Mouse (Mus musculus): Measurements from ENCODE around the gene Anapc5. TPM values are rescaled to one million over a fixed set of nuclear protein-coding genes. Genes with fewer than 3 reads are reported as not detected.

The Anapc5 gene
- 135 and 156 TPM in 2 replicates for polyA plus RNA-seq (2012; rRNA removed)
- 219 and 229 TPM in 2 replicates for polyA plus RNA-seq (2014; fragmentation: Nextera tagmentation; extraction: Ambion mirVana)

DNA sequence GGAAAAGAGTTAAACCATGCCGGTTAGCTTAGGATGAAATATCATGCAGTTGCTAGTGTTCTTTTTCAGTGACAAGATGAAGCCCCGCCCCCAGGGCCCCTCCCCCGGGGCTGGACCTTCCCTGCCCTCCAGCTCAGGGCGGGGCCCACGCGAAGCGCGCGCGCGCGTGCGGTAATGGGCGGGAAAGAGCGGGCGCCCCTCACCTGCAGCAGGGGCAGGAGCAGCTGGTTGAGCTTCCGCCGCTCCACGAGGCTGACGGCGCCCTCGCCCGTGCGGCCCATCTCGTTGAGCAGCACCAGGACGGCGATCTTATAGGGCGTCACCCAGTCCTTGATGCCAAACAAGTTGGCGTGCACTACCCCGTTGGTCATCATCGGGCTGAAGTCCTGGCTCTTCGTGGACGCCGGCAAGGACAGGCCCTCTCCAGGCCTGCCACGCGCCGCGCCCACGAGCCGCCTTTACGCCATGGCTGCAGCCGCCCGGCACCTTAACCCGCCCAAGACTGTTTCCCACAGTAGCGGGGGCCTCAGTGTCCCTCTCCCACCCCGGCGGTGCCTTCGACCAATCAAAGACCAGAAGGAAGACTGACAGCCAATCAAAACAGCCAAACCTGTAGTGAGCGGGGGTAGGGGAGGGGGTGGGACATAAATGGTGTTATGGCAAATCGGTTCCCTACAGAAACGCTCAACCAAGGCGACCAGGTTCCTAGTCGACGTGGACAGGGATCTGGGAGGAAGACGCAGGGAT, at the start of gene Anapc5:
Gene Anapc5, minus strand, starts transcription at position 563 of the 747 bp plus-strand sequence.
- Histone ChIP-seq H3K9ac (replicated peaks) (peak within 1 kb of the TSS; percentile 85), H3K27ac (peak within 1 kb of the TSS; percentile 88), H3K9me3 (ENCODE audit: control insufficient read depth, low read length) (no peaks in the 10 kb centered on the region), H3K4me2 (ENCODE audit: low read depth) (peak within 1 kb of the TSS; percentile 69), H3K4me1 (replicated peaks; ENCODE audit: control insufficient read depth in 2 of 2, insufficient read depth in 2 of 2, low read length in 1 of 2) (peaks cover 18 to 20% of the 10 kb centered on the region in 2 experiments), H3K4me3 (ENCODE audit: insufficient read depth in 1 of 2, low read depth in 2 of 2, low read length in 2 of 2) (peak within 1 kb of the TSS; percentile 78 to 81), H3K36me3 (replicated peaks; ENCODE audit: control insufficient read depth, insufficient read depth, low read depth) (peaks cover 33% of the 10 kb centered on the region), H3K27me3 (ENCODE audit: control insufficient read depth, insufficient read depth, low read length) (no peaks in the 10 kb centered on the region)
- ATAC-seq (ENCODE audit: insufficient read depth) = peak; percentile 100
- TF ChIP-seq CTCF (IDR thresholded peaks at IDR 0.05; ENCODE audit: low read depth) = no peak
- TF ChIP-seq EP300 (IDR thresholded peaks at IDR 0.05; ENCODE audit: low read depth) = peak; percentile 31; the same call in 1 of the 2 replicates
- DNase-seq (ENCODE audit: low read depth in 3 of 3, low spot score in 3 of 3) = peak; percentile 97 to 98 (median 97)
- under 1% methylated on average over 55 of the region's 55 CpGs for WGBS (ENCODE audit: insufficient replicate concordance)

GRCm38 (mm10) chr5:122863053-122863452, 41.9 kb upstream of the Anapc5 start:
- Histone ChIP-seq H3K9ac (replicated peaks) (no peak overlapping the region), H3K9me3 (ENCODE audit: control insufficient read depth, low read length) (no peaks in the 10 kb centered on the region), H3K36me3 (replicated peaks; ENCODE audit: control insufficient read depth, insufficient read depth, low read depth) (peaks cover 16% of the 10 kb centered on the region), H3K4me1 (replicated peaks; ENCODE audit: control insufficient read depth in 2 of 2, insufficient read depth in 2 of 2, low read length in 1 of 2) (0 out of 4 replicates have a peak, but pooled peaks cover 0 to 2% of the 10 kb centered on the region in 2 experiments), H3K27me3 (ENCODE audit: control insufficient read depth, insufficient read depth, low read length) (no peaks in the 10 kb centered on the region), H3K4me3 (ENCODE audit: insufficient read depth in 1 of 2, low read depth in 2 of 2, low read length in 2 of 2) (no peak overlapping the region), H3K27ac (no peak overlapping the region), H3K4me2 (ENCODE audit: low read depth) (no peak overlapping the region)
- ATAC-seq (ENCODE audit: insufficient read depth) (no peak), DNase-seq (ENCODE audit: low read depth in 3 of 3, low spot score in 3 of 3) (no peak)
- 65% methylated on average over 2 of the region's 2 CpGs for WGBS (ENCODE audit: insufficient replicate concordance)
- TF ChIP-seq CTCF (IDR thresholded peaks at IDR 0.05; ENCODE audit: low read depth) (no peak), EP300 (IDR thresholded peaks at IDR 0.05; ENCODE audit: low read depth) (no peak)

DNA sequence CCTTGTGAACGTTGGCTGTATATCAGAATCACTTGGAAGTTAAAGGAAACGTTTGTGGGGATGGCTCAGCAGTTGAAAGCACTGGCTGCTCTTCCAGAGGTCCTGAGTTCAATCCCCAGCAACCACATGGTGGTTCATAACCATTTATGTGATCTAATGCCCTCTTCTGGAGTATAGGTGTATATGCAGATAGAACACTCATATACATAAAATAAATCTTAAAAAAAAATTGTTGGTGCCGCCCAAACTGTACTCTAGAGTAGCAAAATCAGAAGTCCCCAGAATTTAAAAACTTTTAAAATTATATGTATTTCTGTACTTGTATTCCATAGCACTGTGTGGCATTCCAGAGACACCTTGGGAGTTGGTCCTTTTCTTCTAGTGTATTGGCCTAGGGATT, 34.7 kb upstream of the Anapc5 start:
- Histone ChIP-seq H3K4me3 (ENCODE audit: insufficient read depth in 1 of 2, low read depth in 2 of 2, low read length in 2 of 2) (no peak overlapping the region), H3K4me1 (replicated peaks; ENCODE audit: control insufficient read depth in 2 of 2, insufficient read depth in 2 of 2, low read length in 1 of 2) (peaks cover 7 to 9% of the 10 kb centered on the region in 2 experiments), H3K27me3 (ENCODE audit: control insufficient read depth, insufficient read depth, low read length) (no peaks in the 10 kb centered on the region), H3K9me3 (ENCODE audit: control insufficient read depth, low read length) (no peaks in the 10 kb centered on the region), H3K27ac (no peak overlapping the region), H3K4me2 (ENCODE audit: low read depth) (no peak overlapping the region), H3K36me3 (replicated peaks; ENCODE audit: control insufficient read depth, insufficient read depth, low read depth) (no peaks in the 10 kb centered on the region), H3K9ac (replicated peaks) (no peak overlapping the region)
- WGBS (ENCODE audit: insufficient replicate concordance) = 39% methylated on average over 3 of the region's 3 CpGs
- TF ChIP-seq EP300 (IDR thresholded peaks at IDR 0.05; ENCODE audit: low read depth) (no peak), CTCF (IDR thresholded peaks at IDR 0.05; ENCODE audit: low read depth) (no peak)
- DNase-seq (ENCODE audit: low read depth in 3 of 3, low spot score in 3 of 3) (no peak), ATAC-seq (ENCODE audit: insufficient read depth) (no peak)

DNA sequence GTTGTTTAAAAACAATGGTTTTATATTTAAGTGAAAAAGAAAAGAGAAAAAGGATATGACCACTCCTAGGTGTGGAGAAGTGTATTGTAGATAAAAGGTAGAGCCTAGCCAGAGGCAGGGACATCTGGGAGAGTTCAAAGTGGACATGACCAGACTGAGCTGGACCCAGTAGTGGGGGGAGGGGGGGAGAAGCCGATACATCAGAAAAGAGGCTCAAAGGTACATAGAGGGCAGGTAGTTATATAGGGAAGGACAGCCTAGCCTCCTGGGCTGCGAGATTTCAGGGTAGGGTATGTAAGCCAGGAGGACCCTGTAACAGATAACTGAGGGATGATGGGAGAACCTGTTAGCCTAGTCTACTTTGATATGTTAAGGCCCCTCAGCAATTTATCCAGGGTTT, 31.5 kb upstream of the Anapc5 start:
- Histone ChIP-seq H3K4me3 (ENCODE audit: insufficient read depth in 1 of 2, low read depth in 2 of 2, low read length in 2 of 2) (no peak overlapping the region), H3K9me3 (ENCODE audit: control insufficient read depth, low read length) (no peaks in the 10 kb centered on the region), H3K36me3 (replicated peaks; ENCODE audit: control insufficient read depth, insufficient read depth, low read depth) (no peaks in the 10 kb centered on the region), H3K9ac (replicated peaks) (no peak overlapping the region; the same call in 1 of the 2 replicates), H3K27ac (no peak overlapping the region), H3K27me3 (ENCODE audit: control insufficient read depth, insufficient read depth, low read length) (no peaks in the 10 kb centered on the region), H3K4me2 (ENCODE audit: low read depth) (no peak overlapping the region), H3K4me1 (replicated peaks; ENCODE audit: control insufficient read depth in 2 of 2, insufficient read depth in 2 of 2, low read length in 1 of 2) (peaks cover 14 to 15% of the 10 kb centered on the region in 2 experiments)
- DNase-seq (ENCODE audit: low read depth in 3 of 3, low spot score in 3 of 3) = no peak
- no peak for ATAC-seq (ENCODE audit: insufficient read depth)
- WGBS (ENCODE audit: insufficient replicate concordance) = 44% methylated on average over 2 of the region's 2 CpGs
- no peak for TF ChIP-seq CTCF (IDR thresholded peaks at IDR 0.05; ENCODE audit: low read depth)
- no peak for TF ChIP-seq EP300 (IDR thresholded peaks at IDR 0.05; ENCODE audit: low read depth)

DNA sequence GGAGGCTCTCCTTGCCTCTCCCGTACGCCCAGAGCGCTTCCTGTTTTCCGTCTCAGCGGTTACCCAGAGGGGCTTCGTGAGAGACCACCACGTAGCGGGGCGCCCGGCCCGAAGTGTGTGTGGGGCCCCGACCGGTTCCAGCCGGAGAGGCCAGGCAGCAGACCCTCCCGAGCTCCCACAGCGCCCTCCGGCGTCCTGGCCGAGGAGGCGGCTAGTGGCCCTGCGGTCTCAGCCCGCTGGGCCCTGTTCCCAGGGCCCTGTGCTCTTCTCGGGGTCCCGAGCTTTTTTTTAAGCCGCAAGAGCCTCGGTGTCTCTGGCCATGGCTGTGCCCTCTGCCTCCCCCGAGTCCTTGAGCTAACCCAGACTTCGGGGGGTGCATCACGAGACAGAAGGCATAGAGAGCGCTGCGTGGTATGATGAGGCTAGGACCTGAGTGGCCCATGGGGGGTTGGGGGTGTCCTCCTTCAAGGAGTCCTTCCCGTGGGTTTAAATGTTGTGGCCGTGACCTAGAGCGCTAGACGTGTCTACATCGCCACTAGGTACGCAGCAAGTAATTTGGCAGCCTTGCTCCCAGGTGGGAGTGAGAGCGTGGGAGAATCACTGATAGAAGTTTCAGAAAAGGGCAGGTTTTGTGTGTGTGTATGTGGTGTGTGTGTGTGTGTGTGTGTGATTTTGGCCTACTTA, 29.3 kb upstream of the Anapc5 start:
- Histone ChIP-seq H3K4me2 (ENCODE audit: low read depth) (peak overlapping the region; percentile 91), H3K9me3 (ENCODE audit: control insufficient read depth, low read length) (no peaks in the 10 kb centered on the region), H3K4me3 (ENCODE audit: insufficient read depth in 1 of 2, low read depth in 2 of 2, low read length in 2 of 2) (peak overlapping the region; percentile 82 to 84), H3K9ac (replicated peaks) (peak overlapping the region; percentile 88), H3K4me1 (replicated peaks; ENCODE audit: control insufficient read depth in 2 of 2, insufficient read depth in 2 of 2, low read length in 1 of 2) (peaks cover 14 to 15% of the 10 kb centered on the region in 2 experiments), H3K36me3 (replicated peaks; ENCODE audit: control insufficient read depth, insufficient read depth, low read depth) (no peaks in the 10 kb centered on the region), H3K27me3 (ENCODE audit: control insufficient read depth, insufficient read depth, low read length) (no peaks in the 10 kb centered on the region), H3K27ac (peak overlapping the region; percentile 86)
- DNase-seq (ENCODE audit: low read depth in 3 of 3, low spot score in 3 of 3) = peak in 2 of 3 experiments; percentile 30 to 58
- peak; percentile 71 for ATAC-seq (ENCODE audit: insufficient read depth)
- under 1% methylated on average over 38 of the region's 38 CpGs for WGBS (ENCODE audit: insufficient replicate concordance)
- peak; percentile 65 for TF ChIP-seq CTCF (IDR thresholded peaks at IDR 0.05; ENCODE audit: low read depth)
- no peak for TF ChIP-seq EP300 (IDR thresholded peaks at IDR 0.05; ENCODE audit: low read depth)
